Mouse (Mus musculus) T-helper 1 cell (primary cell): ENCODE results near the gene Cdcp2.

Experiments
- in situ Hi-C: fragments of 300-600 bp; cut with MboI, MseI; formaldehyde crosslinking; loops from one replicate; pipeline ENCODE4 v1.15.1; 2025; ENCODE audit warnings: high pct_unique_total_duplicates

The Cdcp2 gene

DNA sequence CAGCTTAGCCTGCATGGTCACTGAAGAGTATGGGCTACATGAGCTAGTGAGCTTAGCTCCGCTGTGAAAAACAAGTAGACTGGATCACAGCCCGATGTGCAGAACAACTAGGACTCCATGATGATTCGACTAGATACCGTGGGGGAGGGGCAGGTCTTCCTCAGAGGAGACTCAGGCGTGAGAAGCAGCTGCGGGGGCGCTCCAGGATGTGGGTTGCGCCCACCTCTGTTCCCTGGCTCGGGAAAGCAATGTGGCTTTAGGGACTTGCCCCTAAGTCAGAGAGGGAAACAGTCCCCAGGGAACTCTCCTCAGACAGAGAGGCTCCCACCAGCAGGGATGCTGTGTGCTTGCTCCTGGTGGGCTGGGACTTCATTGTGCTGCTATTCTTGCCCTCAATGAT lies 33.8 kb downstream of the Cdcp2 start:
- in situ Hi-C loops, result no loop called here

DNA sequence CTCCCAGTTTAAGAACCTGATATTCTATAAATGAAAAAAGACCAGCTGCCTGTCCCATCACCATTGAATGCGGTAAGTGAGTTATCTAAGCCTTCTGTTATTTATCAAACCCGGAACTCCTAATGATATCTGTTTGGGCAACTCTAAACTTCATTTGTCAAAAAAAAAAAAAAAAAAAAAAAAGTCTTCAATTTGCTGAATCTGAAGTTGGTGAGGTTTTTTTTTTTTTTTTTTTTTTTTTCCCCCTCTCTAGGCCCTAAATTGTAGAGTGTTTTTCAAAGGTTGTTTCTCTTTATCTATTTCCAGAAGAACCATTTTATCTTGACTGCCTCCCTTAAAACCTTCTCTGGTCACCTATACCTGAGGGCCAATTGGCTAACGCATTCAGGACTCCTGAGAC lies 38.2 kb downstream of the Cdcp2 start:
- in situ Hi-C loops, result no loop called here

DNA sequence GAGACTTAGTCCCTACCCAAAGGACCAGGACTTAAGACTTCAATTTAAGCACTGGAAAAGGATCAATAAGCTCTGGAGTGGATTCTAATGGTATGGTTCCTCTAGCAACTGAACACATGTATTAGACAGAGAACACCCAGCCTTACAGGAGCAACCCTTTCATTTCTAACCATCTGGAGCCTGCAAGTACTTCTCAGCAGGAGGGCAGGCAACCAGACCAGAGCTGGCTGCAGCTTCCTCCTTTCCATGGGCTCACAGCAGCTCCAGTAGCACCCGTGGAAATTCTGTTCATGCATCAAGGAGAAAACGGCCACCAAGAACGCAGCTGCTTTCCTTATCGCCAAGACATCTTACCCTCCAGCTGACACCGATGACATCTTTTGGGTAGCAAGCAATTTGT lies 39.0 kb downstream of the Cdcp2 start:
- in situ Hi-C loops, result no loop called here

DNA sequence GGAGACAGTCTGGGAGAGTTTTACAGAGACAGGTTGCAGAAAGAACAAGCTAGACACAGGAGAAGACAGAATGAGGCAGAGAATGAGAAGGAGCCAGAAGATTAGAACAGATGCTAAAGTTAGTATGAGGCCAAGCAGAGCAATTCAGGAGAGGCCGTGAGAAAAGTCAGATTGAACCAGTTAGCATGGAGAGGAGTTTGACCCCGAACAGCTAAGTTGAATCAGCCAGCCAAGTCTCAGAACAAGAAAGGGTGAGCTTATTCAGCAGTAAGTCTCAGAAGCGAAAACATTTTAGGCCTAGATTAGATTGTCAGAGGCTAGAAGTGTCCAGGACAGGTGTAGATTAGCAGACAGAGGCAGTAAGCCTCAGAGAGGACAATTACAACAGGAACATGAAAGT lies 39.8 kb downstream of the Cdcp2 start:
- in situ Hi-C loops, result no loop called here

- in situ Hi-C loops, result no loop called here
Observed at GRCm38 (mm10) chr4:107138948-107139835, 42.5 kb downstream of the Cdcp2 start.

GRCm38 (mm10) chr4:107139836-107140631 lies 43.3 kb downstream of the Cdcp2 start:
- in situ Hi-C loops, result no loop called here

DNA sequence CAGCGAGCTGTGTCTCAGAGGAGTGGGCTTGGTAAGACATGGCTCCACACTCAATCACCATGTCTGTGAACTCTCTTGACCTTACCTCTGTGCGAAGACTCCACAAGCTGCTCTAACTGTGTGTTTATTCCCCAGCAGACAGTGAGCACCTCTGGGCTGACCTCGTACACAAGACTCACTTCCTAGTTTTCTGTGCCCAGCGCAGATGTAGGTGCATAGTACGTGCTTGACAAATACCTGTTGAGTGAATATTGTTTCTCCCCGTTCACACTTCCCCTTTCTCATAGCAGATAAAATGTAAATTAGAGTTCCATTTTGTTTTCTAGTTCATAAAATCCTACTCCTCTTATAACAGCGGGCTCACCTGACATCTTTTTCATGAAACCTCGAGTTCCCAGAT lies 46.8 kb downstream of the Cdcp2 start:
- in situ Hi-C loops, result no loop called here

DNA sequence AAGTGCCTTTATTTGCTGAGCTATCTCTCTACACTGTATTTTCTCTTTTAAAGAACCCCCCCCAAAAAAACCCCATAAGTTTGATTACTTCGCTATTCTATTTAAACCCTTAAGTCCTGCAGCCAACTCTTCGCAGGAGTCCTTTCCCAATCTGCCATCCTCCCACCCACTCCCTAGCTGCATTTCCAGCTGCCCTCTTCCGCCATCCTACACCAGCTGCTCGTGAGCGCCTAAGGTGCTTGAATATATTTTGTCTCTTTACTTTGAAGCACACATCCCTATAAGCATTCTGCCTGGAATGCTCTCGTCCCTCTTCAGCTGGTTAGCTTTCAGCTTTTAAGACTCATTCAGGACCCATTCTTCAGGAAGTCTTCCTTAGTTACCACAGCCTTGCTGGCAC lies 54.3 kb downstream of the Cdcp2 start:
- in situ Hi-C loops, result no loop called here

DNA sequence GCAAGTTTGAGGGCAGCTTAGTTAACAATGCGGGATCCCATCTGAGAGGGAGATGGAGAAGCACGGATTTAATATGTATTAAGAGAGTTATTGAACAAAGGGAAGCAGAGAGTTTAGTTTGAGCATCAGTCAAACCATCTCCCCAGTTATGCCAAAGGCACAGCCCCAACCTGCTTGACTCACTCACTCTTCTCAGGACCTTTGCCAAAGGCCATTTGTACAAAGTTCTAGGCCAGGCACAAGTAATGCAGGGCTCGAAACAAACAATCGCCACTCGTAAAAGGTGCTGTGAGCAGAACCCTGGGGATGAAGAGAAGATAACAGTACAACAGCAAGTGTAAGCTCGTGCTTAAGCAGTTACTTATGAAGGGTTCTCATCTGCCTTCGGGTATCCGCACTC lies 55.9 kb downstream of the Cdcp2 start:
- in situ Hi-C loops, result no loop called here

- in situ Hi-C loops, result loop anchor here (5.0 kb wide), 1 partner anchor 340 kb away; no protein-coding TSS in a partner anchor
Observed at GRCm38 (mm10) chr4:107156983-107157401, 60.3 kb downstream of the Cdcp2 start.

- in situ Hi-C loops, result loop anchor here (5.0 kb wide), 1 partner anchor 342 kb away; no protein-coding TSS in a partner anchor
Observed at GRCm38 (mm10) chr4:107159166-107159773, 62.6 kb downstream of the Cdcp2 start.

DNA sequence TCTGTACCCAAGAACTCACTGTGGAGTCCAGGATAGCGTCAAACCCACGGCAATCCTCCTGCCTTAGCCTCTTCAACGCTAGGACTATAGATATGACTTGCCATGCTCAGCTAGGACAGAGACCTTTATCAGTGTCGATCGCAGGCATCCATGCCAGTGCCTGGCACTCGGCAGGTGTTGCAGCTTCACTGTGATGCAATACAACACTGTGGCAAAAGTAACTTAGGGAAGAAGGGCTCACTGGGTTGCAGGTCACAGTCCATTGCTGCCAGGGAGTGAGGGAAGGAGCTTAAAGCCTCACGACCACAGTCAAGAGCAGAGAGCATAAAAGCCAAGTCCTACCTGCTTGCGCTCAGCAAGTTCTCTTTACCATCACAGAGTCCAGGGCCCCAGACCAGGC lies 63.5 kb downstream of the Cdcp2 start:
- in situ Hi-C loops, result no loop called here
